Mouse (Mus musculus) skeletal muscle tissue, adult 2 months (tissue): ENCODE results near the gene Zbtb45.

Experiments used
- DNase-seq: peaks from one replicate; pipeline ENCODE4 v3.0.0-alpha.2; 2012; ENCODE audit warnings: low read depth, low spot score

The Zbtb45 gene

DNA sequence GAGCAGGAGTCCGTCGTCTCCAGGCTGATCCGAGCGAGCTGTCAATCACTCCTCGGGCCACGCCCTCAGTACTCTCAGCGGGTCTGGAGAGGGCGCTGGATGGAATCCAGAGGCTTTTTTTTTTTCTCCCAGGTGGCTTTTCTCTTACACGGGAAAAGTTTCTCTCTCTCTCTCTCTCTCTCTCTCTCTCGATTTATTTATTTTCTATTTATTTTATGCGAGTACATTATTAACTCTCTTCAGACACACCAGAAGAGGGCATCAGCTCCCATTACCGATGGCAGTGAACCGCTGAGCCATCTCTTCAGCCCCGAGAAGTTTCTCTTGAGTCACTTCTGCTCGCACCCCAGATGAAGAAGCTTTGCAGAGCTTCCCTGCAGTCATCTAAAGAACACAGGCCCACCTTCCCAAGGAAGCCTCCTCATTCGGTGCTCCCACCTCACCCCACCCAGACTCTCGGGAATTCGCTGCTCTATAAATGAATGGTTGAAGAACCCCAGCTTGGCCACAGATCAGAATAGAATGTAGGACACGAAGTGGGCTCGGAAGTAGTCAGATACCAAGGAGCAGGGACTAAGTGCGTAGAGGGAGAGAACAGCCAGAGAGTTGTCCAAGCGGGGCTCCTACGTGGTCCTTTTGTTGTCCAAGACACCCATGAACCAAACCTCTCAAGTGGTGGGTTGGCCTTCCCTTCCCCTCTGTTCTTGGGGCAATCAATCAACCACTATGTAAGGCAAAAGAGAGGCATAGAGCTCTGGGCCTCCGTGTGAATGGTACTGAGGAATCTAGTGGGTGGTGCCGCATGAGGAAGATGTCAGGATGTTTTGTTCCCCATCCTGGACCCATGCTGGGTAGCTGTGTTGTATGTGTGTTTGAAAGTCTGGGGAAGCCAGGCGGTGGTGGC, at the start of gene Zbtb45:
Zbtb45 (minus strand) TSS at position 30 of the 904 bp plus-strand sequence.
- DNase-seq: no peak

DNA sequence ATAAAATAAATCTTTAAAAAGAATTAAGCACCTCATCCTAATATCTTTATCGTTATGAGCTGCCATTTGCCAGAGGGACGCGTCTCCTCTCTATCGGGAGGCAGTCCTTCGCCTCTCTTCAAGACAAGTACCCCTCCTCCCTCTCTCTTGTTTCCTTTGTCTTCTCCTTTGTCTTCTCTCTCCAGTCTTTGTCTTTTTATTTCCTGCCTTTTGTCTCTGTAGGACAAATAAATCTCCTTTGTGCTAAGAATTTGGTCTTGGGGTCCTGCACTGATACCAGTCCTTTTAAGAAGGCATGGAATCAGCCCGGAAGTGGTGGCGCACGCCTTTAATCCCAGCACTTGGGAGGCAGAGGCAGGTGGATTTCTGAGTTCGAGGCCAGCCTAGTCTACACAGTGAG, 49.7 kb upstream of the Zbtb45 start:
- DNase-seq: no peak

DNA sequence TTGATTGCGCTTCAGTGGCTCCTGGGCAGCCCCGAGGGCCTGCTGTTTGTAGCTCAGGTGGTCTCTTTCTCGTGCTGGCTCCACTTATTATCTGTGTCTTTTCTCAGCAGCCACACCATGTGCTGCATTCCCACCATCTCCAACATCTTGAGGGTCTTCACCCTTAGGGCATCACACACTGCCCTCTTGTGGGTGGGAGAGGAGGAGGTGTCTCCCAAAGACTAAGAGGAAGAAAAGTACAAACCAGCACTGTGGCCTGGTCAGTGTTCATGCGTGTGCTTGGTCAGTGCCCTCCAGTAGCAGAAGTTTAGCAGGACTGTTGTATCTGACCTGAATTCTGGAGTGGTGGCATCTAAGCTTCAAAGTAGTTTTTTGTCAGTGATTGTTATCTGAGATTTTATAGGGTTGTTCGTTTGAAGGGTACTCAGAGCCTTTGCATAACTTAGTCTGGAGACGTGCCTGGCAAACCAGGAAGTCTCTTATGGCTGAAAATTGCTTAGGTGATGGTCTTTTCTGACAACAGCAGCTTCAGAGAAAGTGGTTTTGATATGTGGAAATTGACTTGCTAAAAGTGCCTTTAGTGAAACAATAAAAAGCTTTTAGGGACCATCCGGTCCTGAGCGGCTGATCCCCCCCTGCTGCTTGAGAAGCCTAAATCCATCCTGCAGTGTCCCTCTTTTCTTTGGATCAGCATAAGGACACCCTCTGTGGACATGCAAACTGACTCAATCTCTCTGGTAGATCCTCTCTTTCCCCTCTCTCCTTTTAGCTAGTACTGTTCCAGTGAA, 47.3 kb upstream of the Zbtb45 start:
- no peak for DNase-seq

GRCm38 (mm10) chr7:13054287-13055010, 44.6 kb upstream of the Zbtb45 start, which contains the start of gene Mzf1:
Gene Mzf1, minus strand, starts transcription at chr7:13054764.
- DNase-seq: peak; percentile 96

DNA sequence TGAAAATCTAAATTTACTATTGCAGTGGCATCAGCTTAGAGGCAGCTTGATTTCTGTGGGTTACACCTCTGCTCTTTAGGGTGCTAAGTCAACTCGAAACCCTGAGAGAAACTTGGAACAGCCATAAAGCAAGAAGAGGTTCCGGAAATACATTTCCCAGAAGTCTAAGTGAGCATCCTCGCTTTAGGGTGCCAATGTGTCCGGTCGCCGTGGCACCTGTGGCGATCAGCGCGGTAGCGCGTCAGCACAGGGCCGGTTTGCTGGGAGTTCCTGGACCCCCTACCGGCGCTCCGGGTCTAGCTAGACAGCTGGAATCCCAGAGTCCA, 44.1 kb upstream of the Zbtb45 start:
- no peak for DNase-seq

DNA sequence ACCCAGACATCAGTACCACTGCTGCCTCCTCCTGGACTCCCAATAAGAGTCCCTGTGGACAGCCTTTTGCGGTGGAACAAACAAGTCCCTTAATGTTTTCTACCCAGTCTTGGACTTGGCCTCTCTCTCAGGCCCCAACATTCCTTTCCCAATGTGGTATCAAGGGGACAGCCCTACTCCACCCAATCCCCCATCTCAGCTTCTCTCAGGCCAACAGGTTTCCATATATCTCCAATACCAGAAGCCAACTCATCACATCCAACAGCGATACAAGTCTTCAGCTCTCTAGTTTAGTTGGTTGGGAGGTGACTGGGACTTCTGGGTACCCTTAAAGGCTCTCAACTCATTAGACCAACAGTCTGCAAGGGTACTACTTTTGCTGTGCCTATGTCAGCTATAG, 43.7 kb upstream of the Zbtb45 start:
- DNase-seq: no peak

DNA sequence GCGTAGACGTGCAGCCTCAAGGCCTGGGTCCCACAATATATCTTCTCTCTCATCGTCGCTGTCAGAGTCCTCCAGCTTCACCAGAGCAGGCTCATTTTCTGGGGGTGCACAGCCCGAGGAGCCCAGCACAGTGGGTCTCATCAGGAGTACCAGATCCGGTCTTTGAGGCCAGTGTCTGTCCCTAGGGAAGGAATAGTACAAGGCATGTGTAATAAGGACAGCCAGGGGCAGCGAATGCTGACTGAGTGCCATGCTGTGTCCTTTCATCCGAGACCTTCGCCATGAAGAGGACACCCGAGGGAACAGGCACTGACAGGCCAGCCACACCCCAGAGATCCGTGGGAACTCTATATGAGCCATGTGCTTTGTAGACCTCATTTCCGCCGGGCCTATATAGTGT, 43.2 kb upstream of the Zbtb45 start:
- DNase-seq: no peak

DNA sequence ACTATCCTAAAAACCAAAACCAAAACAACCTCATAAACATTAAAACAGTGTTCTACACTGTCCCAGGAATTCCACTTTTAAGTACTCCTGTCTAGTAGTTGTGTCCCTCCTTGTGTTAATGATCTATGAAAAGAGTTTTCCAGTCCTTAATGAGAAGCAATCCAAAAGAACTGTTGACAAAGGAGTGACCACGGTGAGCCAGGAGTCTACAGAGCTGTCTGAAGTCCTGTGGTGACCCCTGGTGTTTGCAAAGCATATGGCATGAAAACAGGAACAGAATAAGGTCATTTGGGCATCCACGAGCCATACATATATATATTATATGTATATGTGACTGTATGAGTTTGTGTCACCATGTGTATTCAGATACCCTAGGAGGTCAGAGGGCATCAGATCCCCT, 36.2 kb upstream of the Zbtb45 start:
- DNase-seq: no peak

DNA sequence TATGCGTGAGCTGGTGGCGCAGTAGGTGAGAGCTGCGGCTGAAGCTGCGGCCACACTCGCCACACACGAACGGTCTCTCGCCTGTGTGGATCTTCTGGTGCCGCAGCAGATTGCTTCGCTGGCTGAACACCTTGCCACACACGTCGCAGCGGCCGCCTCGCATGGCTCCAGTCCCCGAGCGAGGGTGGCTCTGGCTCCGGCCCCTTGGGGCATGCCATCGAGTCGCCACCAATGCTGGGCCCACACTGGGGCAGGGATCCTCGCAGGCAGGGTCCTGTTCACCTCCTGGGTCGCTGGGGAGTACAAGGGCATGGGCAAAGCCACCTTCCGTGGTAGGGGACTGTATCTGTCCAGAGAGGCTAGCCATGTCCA, 34.4 kb upstream of the Zbtb45 start:
- DNase-seq: no peak

- no peak for DNase-seq
These were observed 33.8 kb upstream of the Zbtb45 start for GRCm38 (mm10) chr7:13043445-13044253.

GRCm38 (mm10) chr7:13043120-13043444, 33.2 kb upstream of the Zbtb45 start:
- no peak for DNase-seq

DNA sequence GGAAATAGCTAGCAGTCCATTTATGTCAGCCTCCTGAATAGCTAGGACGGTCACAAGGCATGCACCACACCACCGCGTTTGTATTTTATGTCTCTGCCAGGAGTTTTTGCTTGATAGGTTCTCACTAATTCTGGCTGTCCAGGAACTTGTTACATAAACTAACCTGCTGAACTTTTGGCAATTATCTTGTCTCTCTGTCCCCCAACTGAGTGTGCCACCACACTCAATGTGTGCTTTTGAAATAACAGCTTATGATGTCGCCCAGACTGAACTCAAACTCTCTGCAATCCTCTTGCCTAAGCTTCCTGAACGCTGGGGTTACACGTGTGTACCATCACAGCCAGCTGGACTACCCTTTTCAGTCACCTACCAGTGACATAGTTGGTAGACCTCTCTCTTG, 32.7 kb upstream of the Zbtb45 start:
- DNase-seq: no peak

DNA sequence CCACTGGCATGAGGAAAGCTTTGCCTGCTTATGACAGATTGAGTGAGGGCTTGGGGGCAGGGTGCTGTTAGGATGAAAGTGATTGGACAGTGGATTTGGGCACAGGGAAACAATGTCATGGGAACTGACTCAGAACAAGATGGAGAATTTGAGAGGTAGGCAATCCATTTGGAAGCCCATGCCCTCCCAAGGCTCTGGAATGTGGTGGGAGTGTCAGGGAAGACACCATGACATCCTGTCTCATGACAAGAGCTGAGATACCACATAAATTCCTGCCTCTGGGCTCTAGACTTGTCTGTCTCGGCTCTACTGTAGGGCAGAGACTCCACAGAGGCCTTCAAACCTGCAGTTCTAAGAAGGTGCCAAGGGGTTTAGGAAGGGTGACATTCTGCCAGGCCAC, 31.4 kb upstream of the Zbtb45 start:
- no peak for DNase-seq

DNA sequence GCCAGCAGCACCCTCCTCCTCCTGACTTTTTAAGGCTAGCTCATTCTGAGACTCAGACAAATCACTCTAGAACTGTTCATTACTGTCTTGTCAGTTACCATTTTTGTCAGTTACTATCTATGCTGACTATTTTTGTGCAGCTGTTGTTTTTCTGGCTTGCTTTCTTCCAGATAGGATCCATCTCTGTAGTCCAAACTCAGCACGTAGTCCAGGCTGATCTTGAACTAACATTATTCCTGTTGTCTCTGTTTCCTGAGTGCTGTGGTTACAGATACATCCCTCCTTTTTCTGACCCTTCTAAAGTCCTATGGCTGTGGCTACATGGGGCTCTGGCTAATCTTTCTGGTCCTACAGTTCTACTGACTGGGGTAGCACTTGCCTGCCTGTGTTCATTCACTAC, 29.3 kb upstream of the Zbtb45 start:
- no peak for DNase-seq

GRCm38 (mm10) chr7:13038621-13039169, 28.9 kb upstream of the Zbtb45 start:
- DNase-seq: no peak

DNA sequence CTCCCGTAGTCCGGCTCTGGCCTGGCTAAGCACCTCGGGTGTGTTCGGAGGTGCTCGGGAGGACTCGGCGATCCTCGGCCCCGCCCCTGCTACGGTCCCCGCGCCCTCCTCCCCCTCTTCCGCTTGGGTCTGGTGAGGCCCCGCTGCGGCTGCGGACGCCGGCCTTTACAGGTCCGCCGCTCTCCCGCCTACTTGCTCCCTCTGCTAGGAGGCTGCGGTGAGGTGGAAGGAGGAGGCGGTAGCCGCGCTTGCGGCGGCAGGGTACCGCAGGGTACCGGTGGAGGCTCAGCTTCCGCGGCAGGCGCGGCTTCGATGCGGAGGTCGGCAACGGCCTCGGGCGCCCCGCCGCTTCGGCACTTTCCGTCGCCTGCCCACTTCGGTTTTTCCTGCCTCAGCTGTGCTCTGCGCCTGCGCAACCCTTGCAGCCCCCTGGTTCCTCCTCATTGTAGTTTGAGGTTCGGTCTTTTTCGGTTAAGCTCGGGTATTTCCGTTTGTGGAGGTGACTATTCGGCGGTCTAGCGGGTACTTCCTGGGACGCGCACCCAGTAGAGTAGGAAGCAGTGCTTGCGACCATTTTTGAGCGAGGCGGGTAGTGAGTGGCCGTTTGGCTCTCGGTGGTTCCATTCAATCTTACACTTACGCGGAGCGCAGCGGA, 28.2 kb upstream of the Zbtb45 start, which contains the start of gene Ube2m:
Ube2m (minus strand) TSS at position 375 of the 655 bp plus-strand sequence.
- DNase-seq: peak; percentile 95

DNA sequence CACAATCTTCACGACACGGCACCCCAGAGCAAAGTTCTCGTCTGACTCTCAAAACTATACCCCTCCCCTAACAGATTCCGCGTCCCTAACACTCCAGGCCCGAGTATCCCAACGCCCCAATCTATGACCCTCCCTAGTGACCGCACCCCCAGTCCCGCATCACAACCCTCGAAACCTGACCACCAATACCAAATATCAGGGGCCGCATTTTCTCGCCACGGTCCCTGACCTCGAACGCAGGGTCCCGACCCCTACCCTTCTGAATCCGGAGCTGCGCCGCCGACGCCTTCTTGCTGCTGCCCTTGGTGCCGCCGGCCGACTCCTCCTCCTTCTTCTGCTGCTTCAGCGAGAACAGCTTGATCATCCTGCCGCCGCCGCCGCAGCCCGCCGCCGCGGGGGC, 27.5 kb upstream of the Zbtb45 start:
- DNase-seq: no peak

DNA sequence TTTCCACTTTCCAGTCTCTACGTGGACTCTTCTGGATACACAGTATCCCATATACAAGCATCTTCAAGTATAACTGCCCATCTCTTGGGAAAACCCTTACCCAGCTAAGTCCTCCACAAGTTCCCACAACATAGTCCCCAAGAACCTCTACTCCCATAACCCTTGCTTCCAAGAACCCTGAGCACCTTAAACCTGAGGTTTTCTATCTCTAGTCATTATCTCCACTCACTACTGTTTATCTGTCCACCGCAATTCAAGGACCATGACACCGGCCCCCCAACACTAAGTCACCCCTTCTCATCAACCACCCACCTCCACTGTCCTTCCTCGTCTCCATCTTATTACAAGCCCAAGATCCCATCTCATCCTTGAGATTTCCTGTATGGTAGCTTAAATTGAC, 27.0 kb upstream of the Zbtb45 start:
- DNase-seq: no peak

GRCm38 (mm10) chr7:13035211-13035855, 25.5 kb upstream of the Zbtb45 start:
- no peak for DNase-seq
